Mouse (Mus musculus) cortical plate, adult 2 months (tissue): ENCODE results near the gene Shisa7.

ENCODE experiments used
- CTCF ChIP-seq: fragments of 200-500 bp; IDR thresholded peaks from 2 replicates; pipeline ENCODE4 v1.5.1; 2011; ENCODE audit warnings: mild to moderate bottlenecking, control low read depth, low read length; ENCODE audit not compliant: insufficient read depth; ENCODE audit errors: extremely low read depth
- POLR2A ChIP-seq: fragments of 200-500 bp; IDR thresholded peaks from 2 replicates; pipeline ENCODE4 v1.6.1; 2011; ENCODE audit warnings: mild to moderate bottlenecking, low read length, control low read depth; ENCODE audit not compliant: insufficient read depth; ENCODE audit errors: extremely low read depth

DNA sequence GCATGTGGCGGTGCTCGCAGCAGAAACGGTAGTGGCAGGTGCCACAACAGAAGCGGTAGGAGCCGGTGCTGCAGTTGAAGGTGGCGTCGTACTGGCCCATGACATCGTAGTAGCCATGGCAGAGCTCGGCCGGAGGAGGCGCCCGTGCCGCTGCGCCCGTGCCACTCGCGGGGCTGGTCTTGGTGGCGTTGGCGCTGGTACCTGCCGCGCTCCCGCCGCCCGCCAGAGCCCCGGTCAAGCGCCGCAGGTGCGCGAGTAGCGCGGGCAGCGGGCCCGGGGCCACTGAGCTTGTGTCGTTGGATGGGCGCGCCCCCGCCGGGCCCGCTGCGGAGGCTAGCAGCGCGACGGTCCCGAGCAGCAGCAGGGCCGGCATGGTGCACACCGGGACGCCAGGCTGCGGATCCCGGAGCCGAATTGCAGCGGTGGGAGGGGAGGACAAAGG is 8.1 kb downstream of the Shisa7 start:
- TF ChIP-seq CTCF, result 0 out of 2 replicates have a peak, but pooled peaks have one; percentile 17
- no peak for TF ChIP-seq POLR2A
